In the genomic region with DNA sequence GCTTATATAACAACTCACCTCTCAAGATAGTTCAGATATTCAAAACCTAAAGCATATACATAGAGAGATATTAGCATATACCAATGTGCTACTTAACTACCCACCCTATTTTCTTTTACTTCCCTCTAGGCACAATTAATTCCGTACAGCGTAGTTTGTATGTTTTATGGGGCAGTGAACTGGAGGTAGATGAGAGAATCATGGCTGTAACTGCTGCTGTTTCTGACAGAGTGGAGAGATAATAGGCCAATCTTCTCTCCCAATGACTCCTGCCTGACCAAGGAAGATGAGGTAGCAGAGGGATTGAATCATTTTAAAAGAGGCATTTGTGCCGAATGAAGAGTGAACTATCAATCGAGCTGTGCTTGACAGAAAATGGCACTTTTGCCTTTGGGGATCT, we compare ENCODE assay signal across 27 mouse cellular contexts.
DNase-seq lines count a peak whose midpoint lies in the region; ATAC-seq and TF ChIP-seq lines count a peak whose summit lies in the region.
"Had no signal": no experiment of that assay in that cellular context is flagged by ENCODE, and none has a peak within 500 bp of the region (broad histone marks: within the 10 kb centered on the region; RNA-seq: fewer than 3 reads in every experiment).

No protein-coding gene starts in this region.

- H3K36me3 ChIP-seq in hindbrain, postnatal 0 days (ENCODE audit: insufficient read depth, low read length) = no peaks in the 10 kb centered on the region
- no peaks in the 10 kb centered on the region for H3K36me3 ChIP-seq in hindbrain, embryonic 16.5 days (ENCODE audit: control insufficient read depth, insufficient read depth, low read length)
- no peaks in the 10 kb centered on the region for H3K36me3 ChIP-seq in neural tube, embryonic 12.5 days
- no peaks in the 10 kb centered on the region for H3K36me3 ChIP-seq in neural tube, embryonic 14.5 days (ENCODE audit: control insufficient read depth, insufficient read depth, low read length)
- H3K36me3 ChIP-seq in liver, postnatal 0 days (replicated peaks; ENCODE audit: insufficient read depth, low read length) = no peaks in the 10 kb centered on the region
- H3K36me3 ChIP-seq: embryonic facial prominence, embryonic 10.5 days; embryonic facial prominence, embryonic 13.5 days; forebrain, embryonic 12.5 days; forebrain, embryonic 15.5 days; heart, embryonic 10.5 days; heart, embryonic 13.5 days had no signal

- peak; percentile 2 for DNase-seq in hindbrain, postnatal 0 days (ENCODE audit: low spot score)
- DNase-seq in neural tube, embryonic 10.5 days (ENCODE audit: extremely low spot score, low spot score) = no peak
- DNase-seq in liver, postnatal 0 days = no peak
- DNase-seq: adrenal gland, postnatal 10 days; adrenal gland, postnatal 36 days; cerebellum, adult 11 months; cerebellum, adult 8-10 months; cerebellum, postnatal 10 days; cerebellum, postnatal 36 days; embryo, embryonic 11 days; gastrocnemius, postnatal 10 days; gastrocnemius, postnatal 36 days; heart, adult 2 months; heart, postnatal 14 days; heart, postnatal 4 days had no signal

- H3K9ac ChIP-seq in hindbrain, postnatal 0 days (replicated peaks; ENCODE audit: low read length) = no peak overlapping the region
- H3K9ac ChIP-seq in hindbrain, embryonic 16.5 days (ENCODE audit: low read depth, low read length) = no peak overlapping the region
- H3K9ac ChIP-seq in neural tube, embryonic 12.5 days = no peak overlapping the region
- H3K9ac ChIP-seq in neural tube, embryonic 14.5 days (replicated peaks; ENCODE audit: low read depth, low read length) = no peak overlapping the region
- no peak overlapping the region for H3K9ac ChIP-seq in liver, postnatal 0 days (replicated peaks)
- H3K9ac ChIP-seq: embryonic facial prominence, embryonic 13.5 days; forebrain, embryonic 12.5 days; forebrain, embryonic 15.5 days; heart, embryonic 13.5 days; hindbrain, embryonic 14.5 days had no signal

- no peak overlapping the region for H3K27ac ChIP-seq in hindbrain, postnatal 0 days
- H3K27ac ChIP-seq in hindbrain, embryonic 16.5 days (ENCODE audit: low read depth, low read length) = no peak overlapping the region
- H3K27ac ChIP-seq in neural tube, embryonic 12.5 days = no peak overlapping the region
- no peak overlapping the region for H3K27ac ChIP-seq in neural tube, embryonic 14.5 days (ENCODE audit: low read depth, low read length)
- no peak overlapping the region for H3K27ac ChIP-seq in liver, postnatal 0 days (ENCODE audit: low read depth)
- H3K27ac ChIP-seq: embryonic facial prominence, embryonic 10.5 days; embryonic facial prominence, embryonic 13.5 days; forebrain, embryonic 12.5 days; forebrain, embryonic 15.5 days; heart, adult 2 months; heart, embryonic 10.5 days; heart, embryonic 13.5 days; hindbrain, embryonic 14.5 days had no signal

- no peak overlapping the region for H3K4me2 ChIP-seq in hindbrain, postnatal 0 days (ENCODE audit: low read depth, low read length)
- no peak overlapping the region for H3K4me2 ChIP-seq in hindbrain, embryonic 16.5 days (ENCODE audit: low read length)
- no peak overlapping the region for H3K4me2 ChIP-seq in neural tube, embryonic 12.5 days (replicated peaks)
- H3K4me2 ChIP-seq in neural tube, embryonic 14.5 days (ENCODE audit: low read depth, low read length) = no peak overlapping the region
- no peak overlapping the region for H3K4me2 ChIP-seq in liver, postnatal 0 days (ENCODE audit: low read depth, low read length)
- H3K4me2 ChIP-seq: embryonic facial prominence, embryonic 13.5 days; forebrain, embryonic 12.5 days; forebrain, embryonic 15.5 days; heart, embryonic 13.5 days; hindbrain, embryonic 14.5 days had no signal

- TF ChIP-seq EP300 in liver, postnatal 0 days (IDR thresholded peaks at IDR 0.05; ENCODE audit: low read depth) = no peak

- H3K4me1 ChIP-seq in hindbrain, postnatal 0 days (ENCODE audit: insufficient read depth, low read length) = no peaks in the 10 kb centered on the region
- no peaks in the 10 kb centered on the region for H3K4me1 ChIP-seq in hindbrain, embryonic 16.5 days (ENCODE audit: control insufficient read depth, insufficient read depth, low read depth, low read length)
- H3K4me1 ChIP-seq in neural tube, embryonic 12.5 days = no peaks in the 10 kb centered on the region
- H3K4me1 ChIP-seq in neural tube, embryonic 14.5 days (ENCODE audit: control insufficient read depth, insufficient read depth, low read length) = no peaks in the 10 kb centered on the region
- no peaks in the 10 kb centered on the region for H3K4me1 ChIP-seq in liver, postnatal 0 days (ENCODE audit: insufficient read depth)
- H3K4me1 ChIP-seq: embryonic facial prominence, embryonic 10.5 days; embryonic facial prominence, embryonic 13.5 days; forebrain, embryonic 12.5 days; forebrain, embryonic 15.5 days; heart, embryonic 10.5 days; heart, embryonic 13.5 days had no signal

- H3K27me3 ChIP-seq in hindbrain, postnatal 0 days (ENCODE audit: insufficient read depth, low read length) = no peaks in the 10 kb centered on the region
- no peaks in the 10 kb centered on the region for H3K27me3 ChIP-seq in hindbrain, embryonic 16.5 days (replicated peaks; ENCODE audit: control insufficient read depth, insufficient read depth, low read length)
- H3K27me3 ChIP-seq in neural tube, embryonic 12.5 days (replicated peaks) = no peaks in the 10 kb centered on the region
- no peaks in the 10 kb centered on the region for H3K27me3 ChIP-seq in neural tube, embryonic 14.5 days (ENCODE audit: control insufficient read depth, insufficient read depth, low read length)
- no peaks in the 10 kb centered on the region for H3K27me3 ChIP-seq in liver, postnatal 0 days (ENCODE audit: insufficient read depth, low read length)
- H3K27me3 ChIP-seq: embryonic facial prominence, embryonic 13.5 days; forebrain, embryonic 12.5 days; forebrain, embryonic 15.5 days; heart, embryonic 13.5 days had no signal

- no peak for ATAC-seq in hindbrain, postnatal 0 days
- ATAC-seq in hindbrain, embryonic 16.5 days = no peak
- ATAC-seq in neural tube, embryonic 12.5 days (ENCODE audit: low FRiP score, low read depth) = peak; percentile 51; the same call in 1 of the 2 replicates
- ATAC-seq in neural tube, embryonic 14.5 days (ENCODE audit: low read depth) = peak; percentile 54; the same call in 1 of the 2 replicates
- ATAC-seq in liver, postnatal 0 days = no peak
- ATAC-seq: activated CD4-positive, CD25-positive, alpha-beta regulatory T cell, adult 4 months; forebrain, embryonic 15.5 days had no signal

- H3K4me3 ChIP-seq in hindbrain, postnatal 0 days (ENCODE audit: low read length) = no peak overlapping the region
- no peak overlapping the region for H3K4me3 ChIP-seq in hindbrain, embryonic 16.5 days (ENCODE audit: low read length)
- H3K4me3 ChIP-seq in neural tube, embryonic 12.5 days = no peak overlapping the region
- no peak overlapping the region for H3K4me3 ChIP-seq in neural tube, embryonic 14.5 days (ENCODE audit: low read depth, low read length)
- H3K4me3 ChIP-seq in liver, postnatal 0 days (ENCODE audit: low read depth, low read length) = no peak overlapping the region
- H3K4me3 ChIP-seq: embryonic facial prominence, embryonic 10.5 days; embryonic facial prominence, embryonic 13.5 days; erythroblast, embryonic 14.5 days; forebrain, embryonic 12.5 days; forebrain, embryonic 15.5 days; heart, adult 2 months; heart, embryonic 10.5 days; heart, embryonic 13.5 days had no signal

- no peaks in the 10 kb centered on the region for H3K9me3 ChIP-seq in hindbrain, postnatal 0 days (ENCODE audit: low read length)
- no peaks in the 10 kb centered on the region for H3K9me3 ChIP-seq in hindbrain, embryonic 16.5 days (ENCODE audit: control insufficient read depth, low read length)
- no peaks in the 10 kb centered on the region for H3K9me3 ChIP-seq in neural tube, embryonic 12.5 days
- H3K9me3 ChIP-seq in neural tube, embryonic 14.5 days (ENCODE audit: control insufficient read depth, low read length) = no peaks in the 10 kb centered on the region
- H3K9me3 ChIP-seq in liver, postnatal 0 days (ENCODE audit: low read length) = no peaks in the 10 kb centered on the region
- H3K9me3 ChIP-seq: embryonic facial prominence, embryonic 10.5 days; embryonic facial prominence, embryonic 13.5 days; forebrain, embryonic 12.5 days; forebrain, embryonic 15.5 days; heart, embryonic 10.5 days; heart, embryonic 13.5 days had no signal

- 77% methylated on average over 4 of the region's 4 CpGs for WGBS in hindbrain, postnatal 0 days
- 73% methylated on average over 4 of the region's 4 CpGs for WGBS in hindbrain, embryonic 16.5 days
- 61% methylated on average over 4 of the region's 4 CpGs for WGBS in neural tube, embryonic 12.5 days
- WGBS in neural tube, embryonic 14.5 days = 34% methylated on average over 4 of the region's 4 CpGs
- WGBS in liver, postnatal 0 days (ENCODE audit: insufficient replicate concordance) = 82% methylated on average over 4 of the region's 4 CpGs

- no peak for TF ChIP-seq CTCF in hindbrain, postnatal 0 days (IDR thresholded peaks at IDR 0.05; ENCODE audit: low read depth)
- no peak for TF ChIP-seq CTCF in liver, postnatal 0 days (IDR thresholded peaks at IDR 0.05; ENCODE audit: low read depth)

Comparison
In these comparisons a context has a peak if more than half of its experiments do, and no peak if none do; other contexts are left out.
1. ATAC-seq: peak in neural tube, embryonic 12.5 days (single experiment) and neural tube, embryonic 14.5 days (single experiment); none in hindbrain, postnatal 0 days (single experiment), hindbrain, embryonic 16.5 days (single experiment) and liver, postnatal 0 days (single experiment).